In genomic region chr2:31769631-31770111, GRCm38 (mm10) we compare ENCODE assay signal across 8 mouse cellular contexts. TPM values are rescaled to one million over a fixed set of nuclear protein-coding genes. Genes with fewer than 3 reads are reported as not detected.
DNase-seq lines count a peak whose midpoint lies in the region; ATAC-seq and TF ChIP-seq lines count a peak whose summit lies in the region.

No protein-coding gene starts in this region.

- 35% methylated on average over 6 of the region's 6 CpGs for WGBS in hindbrain, postnatal 0 days
- 29% methylated on average over 6 of the region's 6 CpGs for WGBS in liver, embryonic 16.5 days (ENCODE audit: insufficient replicate concordance)
- WGBS in olfactory bulb, adult 2 months, result 45% methylated on average over 6 of the region's 6 CpGs

- no peak overlapping the region for H3K4me3 ChIP-seq in left cerebral cortex, adult 2 months
- H3K4me3 ChIP-seq in hindbrain, postnatal 0 days (ENCODE audit: low read length), result no peak overlapping the region
- no peak overlapping the region for H3K4me3 ChIP-seq in liver, embryonic 16.5 days (ENCODE audit: low read depth, low read length)
- no peak overlapping the region for H3K4me3 ChIP-seq in olfactory bulb, adult 2 months (ENCODE audit: insufficient read depth, low read depth, low read length)

- no peak for ATAC-seq in hindbrain, postnatal 0 days
- ATAC-seq in liver, embryonic 16.5 days (ENCODE audit: low read depth), result 0 out of 2 replicates have a peak, but pooled peaks have one; percentile 33

- peaks cover 16% of the 10 kb centered on the region for H3K4me1 ChIP-seq in hindbrain, postnatal 0 days (ENCODE audit: insufficient read depth, low read length)
- peaks cover 31% of the 10 kb centered on the region for H3K4me1 ChIP-seq in liver, embryonic 16.5 days (ENCODE audit: control insufficient read depth, low read depth, low read length)
- H3K4me1 ChIP-seq in olfactory bulb, adult 2 months (ENCODE audit: control insufficient read depth, insufficient read depth, low read length), result peaks cover 21% of the 10 kb centered on the region

- H3K27me3 ChIP-seq in hindbrain, postnatal 0 days (ENCODE audit: insufficient read depth, low read length), result no peaks in the 10 kb centered on the region
- H3K27me3 ChIP-seq in liver, embryonic 16.5 days (ENCODE audit: control insufficient read depth, insufficient read depth, low read depth, low read length), result no peaks in the 10 kb centered on the region

- no peaks in the 10 kb centered on the region for H3K36me3 ChIP-seq in hindbrain, postnatal 0 days (ENCODE audit: insufficient read depth, low read length)
- H3K36me3 ChIP-seq in liver, embryonic 16.5 days (ENCODE audit: control insufficient read depth, insufficient read depth), result no peaks in the 10 kb centered on the region

- 0 out of 2 replicates have a peak overlapping the region, but pooled peaks have one; percentile 13 for H3K4me2 ChIP-seq in hindbrain, postnatal 0 days (ENCODE audit: low read depth, low read length)
- no peak overlapping the region for H3K4me2 ChIP-seq in liver, embryonic 16.5 days (ENCODE audit: low read depth, low read length)

- H3K9ac ChIP-seq in hindbrain, postnatal 0 days (replicated peaks; ENCODE audit: low read length), result no peak overlapping the region
- H3K9ac ChIP-seq in liver, embryonic 16.5 days (ENCODE audit: low read depth, low read length), result no peak overlapping the region

- H3K27ac ChIP-seq in left cerebral cortex, adult 2 months, result peak overlapping the region; percentile 72
- H3K27ac ChIP-seq in hindbrain, postnatal 0 days, result peak overlapping the region; percentile 59; the same call in 1 of the 2 replicates
- H3K27ac ChIP-seq in liver, embryonic 16.5 days (ENCODE audit: low read length), result peak overlapping the region; percentile 56; the same call in 1 of the 2 replicates
- H3K27ac ChIP-seq in olfactory bulb, adult 2 months (ENCODE audit: insufficient read depth, low read depth, low read length), result peak overlapping the region; percentile 20; the same call in 1 of the 2 replicates

- no peak for TF ChIP-seq POLR2A in olfactory bulb, adult 2 months (IDR thresholded peaks at IDR 0.05; ENCODE audit: insufficient read depth, low read depth, low read length)

- intact Hi-C loops in left cerebral cortex, adult 2 months (cut with DNase I), result loop anchor here (5.0 kb wide), 1 partner anchor 42 kb away; no protein-coding TSS in a partner anchor

- no peak for TF ChIP-seq CTCF in left cerebral cortex, adult 2 months (IDR thresholded peaks at IDR 0.05)
- TF ChIP-seq CTCF in hindbrain, postnatal 0 days (IDR thresholded peaks at IDR 0.05; ENCODE audit: low read depth), result no peak
- TF ChIP-seq CTCF in olfactory bulb, adult 2 months (IDR thresholded peaks at IDR 0.05; ENCODE audit: insufficient read depth, low read depth, low read length), result no peak

- no peak for DNase-seq in left cerebral cortex, adult 2 months (ENCODE audit: extremely low spot score in 1 of 2, low spot score in 2 of 2)
- DNase-seq in left cerebral cortex, adult 9 months (ENCODE audit: low spot score in 2 of 2), result no peak
- peak; percentile 61 for DNase-seq in gastrocnemius, postnatal 10 days
- DNase-seq in hindbrain, postnatal 0 days (ENCODE audit: low spot score), result no peak
- no peak for DNase-seq in frontal cortex, postnatal 14 days (ENCODE audit: low spot score in 2 of 2)
- no peak for DNase-seq in layer of hippocampus, adult 9-10 months (ENCODE audit: low spot score)

- no peaks in the 10 kb centered on the region for H3K9me3 ChIP-seq in hindbrain, postnatal 0 days (ENCODE audit: low read length)
- H3K9me3 ChIP-seq in liver, embryonic 16.5 days (replicated peaks; ENCODE audit: control insufficient read depth, low read length), result no peaks in the 10 kb centered on the region

RNA-seq across cellular contexts. Expression of gene Qrfp, which starts 40.7 kb away (rescaled TPM):
- not detected for total RNA-seq in left cerebral cortex, adult 2 months (2021)
- total RNA-seq in gastrocnemius, postnatal 10 days (2021), result not detected
- not detected in 2 replicates for total RNA-seq in hindbrain, postnatal 0 days (2014; rRNA removed)
- 0.06 TPM in 1 of 2 replicates, not detected in the other for polyA plus RNA-seq in hindbrain, postnatal 0 days (2015; fragmentation: Nextera tagmentation; extraction: Ambion mirVana)
- 0.05 and 0.07 TPM in 2 replicates for polyA plus RNA-seq in liver, embryonic 16.5 days (2015; fragmentation: Nextera tagmentation; extraction: Ambion mirVana)
- polyA plus RNA-seq in olfactory bulb, adult 2 months (2012; ENCODE audit: insufficient read depth, insufficient read length, low replicate concordance, missing spikeins), result not detected in 2 replicates

Comparison
In these comparisons a context has a peak if more than half of its experiments do, and no peak if none do; other contexts are left out.
1. H3K27ac ChIP-seq: peak in every context shown above with its lines; median percentile 72 in left cerebral cortex, adult 2 months; 59 in hindbrain, postnatal 0 days; 56 in liver, embryonic 16.5 days; 20 in olfactory bulb, adult 2 months.